Mouse (Mus musculus) layer of hippocampus, adult 6 months (tissue): ENCODE data around the gene Olfr606. TPM values are rescaled to one million over a fixed set of nuclear protein-coding genes. Genes with fewer than 3 reads are reported as not detected.

Experiments
- long read RNA-seq, 2 experiments: library from polyadenylated mRNA; unstranded; transcript quantifications; one replicate each; pipeline ENCODE4 v2.0.0; 2019 to 2020
- microRNA-seq: library from miRNA; unstranded; fragments of <30 nt; microRNA quantifications from one replicate; pipeline ENCODE4 v1.2.0, GENCODE M21; 2020
- polyA plus RNA-seq: library from polyadenylated mRNA; unstranded; fragments of <200 nt; fragmentation: Nextera tagmentation; gene quantifications from 2 replicates; pipeline ENCODE4 v1.2.3, GENCODE M21; 2021

Olfr606 gene
- not detected in 2 replicates for polyA plus RNA-seq
- long read RNA-seq, experiment 1 = 0 reads
- long read RNA-seq, experiment 2 = 0 reads

GRCm38 (mm10) chr7:103448746-103449145 lies at the start of gene Olfr606:
Gene Olfr606 (plus strand): TSS chr7:103449046.

GRCm38 (mm10) chr7:103414772-103415171 lies 34.1 kb upstream of the Olfr606 start, which contains the start of gene Usp17lc:
Gene Usp17lc (plus strand): TSS chr7:103415072.

GRCm38 (mm10) chr7:103445339-103445738 lies 3.5 kb upstream of the Olfr606 start, which contains the start of gene Olfr605:
Gene Olfr605 (minus strand): TSS chr7:103445439.

GRCm38 (mm10) chr7:103469577-103469976 lies 20.7 kb downstream of the Olfr606 start, which contains the start of gene Olfr608:
Gene Olfr608 (plus strand): TSS chr7:103469877.

GRCm38 (mm10) chr7:103497962-103498361 lies 49.1 kb downstream of the Olfr606 start, which contains the start of gene Olfr609:
Gene Olfr609 (minus strand): TSS chr7:103498062.

Small RNA genes within 50 kb of the gene (microRNA-seq; reads per million reads assigned to microRNA genes)
- not detected for gene Gm25774

Other genes starting within 250 kb of the Olfr606 start
- not detected in 2 replicates for gene Olfr593, start 237.2 kb upstream of the Olfr606 start, polyA plus RNA-seq
- gene Olfr594, start 232.1 kb upstream of the Olfr606 start, polyA plus RNA-seq = not detected in 2 replicates
- gene Usp17ld, start 196.5 kb upstream of the Olfr606 start, polyA plus RNA-seq = not detected in 2 replicates
- not detected in 2 replicates for gene Olfr596, start 143.4 kb upstream of the Olfr606 start, polyA plus RNA-seq
- gene Olfr597, start 132.7 kb upstream of the Olfr606 start, polyA plus RNA-seq = not detected in 2 replicates
- not detected in 2 replicates for gene Olfr598, start 125.5 kb upstream of the Olfr606 start, polyA plus RNA-seq
- gene Olfr599, start 113.1 kb upstream of the Olfr606 start, polyA plus RNA-seq = not detected in 2 replicates
- gene Olfr600, start 99.4 kb upstream of the Olfr606 start, polyA plus RNA-seq = not detected in 2 replicates
- gene Olfr601, start 86.4 kb upstream of the Olfr606 start, polyA plus RNA-seq = not detected in 2 replicates
- gene Olfr603, start 62.9 kb upstream of the Olfr606 start, polyA plus RNA-seq = not detected in 2 replicates
- gene Usp17lc, start 34.0 kb upstream of the Olfr606 start, polyA plus RNA-seq = not detected in 2 replicates
- gene Olfr605, start 3.6 kb upstream of the Olfr606 start, polyA plus RNA-seq = not detected in 2 replicates
- gene Olfr607, start 15.1 kb downstream of the Olfr606 start, polyA plus RNA-seq = not detected in 2 replicates
- gene Olfr608, start 20.8 kb downstream of the Olfr606 start, polyA plus RNA-seq = not detected in 2 replicates
- not detected in 2 replicates for gene Olfr609, start 49.0 kb downstream of the Olfr606 start, polyA plus RNA-seq
- gene Olfr610, start 63.1 kb downstream of the Olfr606 start, polyA plus RNA-seq = not detected in 2 replicates
- gene Olfr611, start 71.8 kb downstream of the Olfr606 start, polyA plus RNA-seq = not detected in 2 replicates
- not detected in 2 replicates for gene Olfr612, start 93.7 kb downstream of the Olfr606 start, polyA plus RNA-seq
- not detected in 2 replicates for gene Olfr613, start 99.0 kb downstream of the Olfr606 start, polyA plus RNA-seq
- not detected in 2 replicates for gene Olfr615, start 107.0 kb downstream of the Olfr606 start, polyA plus RNA-seq
- gene Olfr616, start 120.1 kb downstream of the Olfr606 start, polyA plus RNA-seq = not detected in 2 replicates
- gene Olfr617, start 124.0 kb downstream of the Olfr606 start, polyA plus RNA-seq = not detected in 2 replicates
- not detected in 2 replicates for gene Olfr618, start 141.1 kb downstream of the Olfr606 start, polyA plus RNA-seq
- not detected in 2 replicates for gene Olfr619, start 151.5 kb downstream of the Olfr606 start, polyA plus RNA-seq
- gene Olfr620, start 163.5 kb downstream of the Olfr606 start, polyA plus RNA-seq = not detected in 2 replicates
- gene Olfr622, start 193.7 kb downstream of the Olfr606 start, polyA plus RNA-seq = not detected in 2 replicates
- not detected in 2 replicates for gene Olfr623, start 214.7 kb downstream of the Olfr606 start, polyA plus RNA-seq
- gene Olfr624, start 222.1 kb downstream of the Olfr606 start, polyA plus RNA-seq = not detected in 2 replicates
- not detected in 2 replicates for gene Olfr625-ps1, start 233.7 kb downstream of the Olfr606 start, polyA plus RNA-seq